Mouse (Mus musculus) ES-Bruce4 (cell line): ENCODE measurements at regions not wholly inside any gene's neighbourhood (a gene's known extent, or its start where the extent isn't known, plus 50 kb on each side); places are given as distances from the start of the nearest gene placed in this dataset.

Source experiments
- CTCF ChIP-seq: IDR thresholded peaks from one replicate; pipeline ENCODE4 v1.8.1; 2011; ENCODE audit warnings: low read depth, low read length
- EP300 ChIP-seq: IDR thresholded peaks from 2 replicates; pipeline ENCODE4 v1.6.1; 2011; ENCODE audit warnings: low read depth, low read length; ENCODE audit not compliant: insufficient read depth
- POLR2A ChIP-seq: IDR thresholded peaks from one replicate; pipeline ENCODE4 v1.8.1; 2011; ENCODE audit warnings: low read length; ENCODE audit not compliant: insufficient read depth

GRCm38 (mm10) chr8:90100509-90100908, 247.6 kb downstream of the Tox3 start:
- TF ChIP-seq CTCF (no peak), POLR2A (no peak), EP300 (no peak)
